In genomic region chr11:117316441-117317331, GRCm38 (mm10) we compare ENCODE assay signal across 7 mouse cellular contexts.
A peak's percentile ranks its signal among the peaks of the same experiment; 100 is the strongest.
DNase-seq lines count a peak whose midpoint lies in the region; ATAC-seq lines count a peak whose summit lies in the region.

No protein-coding gene starts in this region.

- H3K36me3 ChIP-seq in liver, embryonic 13.5 days = no peaks in the 10 kb centered on the region
- H3K36me3 ChIP-seq in neural tube, embryonic 12.5 days = no peaks in the 10 kb centered on the region

- 46% methylated on average over 16 of the region's 16 CpGs for WGBS in liver, embryonic 13.5 days (ENCODE audit: insufficient replicate concordance)
- WGBS in neural tube, embryonic 12.5 days = 52% methylated on average over 16 of the region's 16 CpGs

- DNase-seq in right cerebral cortex, postnatal 10 days (ENCODE audit: low spot score in 2 of 2) = peak; percentile 65 to 74
- DNase-seq in right cerebral cortex, postnatal 25 days = no peak
- peak; percentile 52 for DNase-seq in embryo, embryonic 10.5 days (ENCODE audit: low spot score)
- DNase-seq in heart, postnatal 4 days = peak; percentile 65
- no peak for DNase-seq in liver, embryonic 13.5 days

- H3K4me2 ChIP-seq in liver, embryonic 13.5 days = peak overlapping the region; percentile 64
- H3K4me2 ChIP-seq in neural tube, embryonic 12.5 days (replicated peaks) = peak overlapping the region; percentile 45

- H3K27me3 ChIP-seq in liver, embryonic 13.5 days = no peaks in the 10 kb centered on the region
- no peaks in the 10 kb centered on the region for H3K27me3 ChIP-seq in neural tube, embryonic 12.5 days (replicated peaks)

- H3K4me1 ChIP-seq in liver, embryonic 13.5 days (replicated peaks) = peaks cover 94% of the 10 kb centered on the region
- peaks cover 67% of the 10 kb centered on the region for H3K4me1 ChIP-seq in neural tube, embryonic 12.5 days

- peak overlapping the region; percentile 86 for H3K27ac ChIP-seq in liver, embryonic 13.5 days
- H3K27ac ChIP-seq in neural tube, embryonic 12.5 days = peak overlapping the region; percentile 73

- no peak for ATAC-seq in liver, embryonic 13.5 days (ENCODE audit: low read depth)
- ATAC-seq in neural tube, embryonic 12.5 days (ENCODE audit: low FRiP score, low read depth) = no peak
- no peak for ATAC-seq in megakaryocyte progenitor cell, adult 5-6 weeks (replicated peaks; ENCODE audit: poor library complexity)

- peak overlapping the region; percentile 23 for H3K4me3 ChIP-seq in liver, embryonic 13.5 days (replicated peaks)
- no peak overlapping the region for H3K4me3 ChIP-seq in neural tube, embryonic 12.5 days

- H3K9me3 ChIP-seq in liver, embryonic 13.5 days (replicated peaks) = no peaks in the 10 kb centered on the region
- no peaks in the 10 kb centered on the region for H3K9me3 ChIP-seq in neural tube, embryonic 12.5 days

- H3K9ac ChIP-seq in liver, embryonic 13.5 days = peak overlapping the region; percentile 54
- peak overlapping the region; percentile 44 for H3K9ac ChIP-seq in neural tube, embryonic 12.5 days

Comparison
In these comparisons a context has a peak if more than half of its experiments do, and no peak if none do; other contexts are left out.
1. DNase-seq: peak in right cerebral cortex, postnatal 10 days (2 of 2), embryo, embryonic 10.5 days (single experiment) and heart, postnatal 4 days (single experiment); none in right cerebral cortex, postnatal 25 days (single experiment) and liver, embryonic 13.5 days (single experiment).